Mouse (Mus musculus): ENCODE measurements around the gene Rcl1. TPM values are rescaled to one million over a fixed set of nuclear protein-coding genes. Genes with fewer than 3 reads are reported as not detected.

The Rcl1 gene
- polyA plus RNA-seq, 2 experiments, result 31.4 to 52.1 TPM

DNA sequence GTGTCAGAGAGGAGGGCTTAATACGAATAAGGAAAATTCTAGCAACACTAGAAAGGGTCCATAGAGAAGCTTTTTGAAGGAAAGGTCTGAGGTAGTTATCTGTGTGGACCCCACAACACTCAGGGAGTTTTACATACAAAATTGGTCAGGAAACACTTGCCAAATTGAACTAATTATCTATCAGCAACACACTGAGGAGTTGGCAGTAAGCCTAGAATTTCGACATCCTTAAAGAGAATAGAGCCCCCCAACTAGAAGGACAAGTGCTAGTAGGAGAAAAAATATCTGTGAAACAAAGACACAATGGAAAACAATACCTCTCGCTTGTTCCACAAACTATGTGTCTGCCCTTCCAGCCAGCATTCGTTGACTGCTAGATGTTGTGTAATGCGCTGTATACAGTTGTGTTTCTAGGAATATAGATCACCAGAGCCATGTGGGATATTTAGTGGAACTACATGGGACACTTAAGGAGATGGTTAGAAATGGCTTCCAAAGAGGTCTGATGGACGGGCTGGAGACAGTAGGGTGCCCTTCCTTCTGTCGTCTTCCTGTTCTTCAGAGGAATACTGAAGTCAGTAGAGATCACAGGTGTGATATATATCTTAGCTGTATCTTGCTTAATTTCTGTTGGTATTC is 63.5 kb downstream of the Rcl1 start:
- TF ChIP-seq EP300 (IDR thresholded peaks at IDR 0.05; ENCODE audit: low read depth), result no peak

DNA sequence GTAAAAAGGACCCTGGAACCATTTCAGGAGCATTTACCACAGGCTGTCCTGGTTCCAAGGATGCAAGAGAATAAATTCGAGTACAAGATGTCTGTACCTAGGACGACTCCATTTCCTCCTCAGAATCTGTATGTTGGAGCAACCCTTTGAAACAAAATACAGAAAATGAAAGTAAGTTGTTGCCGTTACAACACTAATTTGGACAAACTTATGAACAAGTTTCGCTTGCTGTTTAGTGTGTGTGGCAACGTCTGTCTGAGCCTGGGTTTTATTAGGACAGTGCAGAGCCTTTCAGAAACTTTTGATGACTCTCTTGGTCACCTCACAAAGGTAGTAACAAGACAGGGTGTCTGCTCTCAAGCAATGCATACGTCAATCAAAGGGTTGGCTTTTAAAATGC is 66.8 kb downstream of the Rcl1 start:
- WGBS (ENCODE audit: insufficient replicate concordance), result 68% methylated on average over 6 of the region's 6 CpGs
- H3K9me3 ChIP-seq (ENCODE audit: control insufficient read depth, low read length), result no peaks in the 10 kb centered on the region
- ATAC-seq (ENCODE audit: insufficient read depth) (no peak), DNase-seq (ENCODE audit: low read depth in 3 of 3, low spot score in 3 of 3) (no peak)
- H3K27ac ChIP-seq, result no peak overlapping the region
- no peak for TF ChIP-seq CTCF (IDR thresholded peaks at IDR 0.05; ENCODE audit: low read depth)
- no peak for TF ChIP-seq EP300 (IDR thresholded peaks at IDR 0.05; ENCODE audit: low read depth)
- H3K36me3 ChIP-seq (replicated peaks; ENCODE audit: control insufficient read depth, insufficient read depth, low read depth), result no peaks in the 10 kb centered on the region
- no peak overlapping the region for H3K4me2 ChIP-seq (ENCODE audit: low read depth)
- H3K4me3 ChIP-seq (ENCODE audit: insufficient read depth in 1 of 2, low read depth in 2 of 2, low read length in 2 of 2), result no peak overlapping the region
- H3K4me1 ChIP-seq (replicated peaks; ENCODE audit: control insufficient read depth in 2 of 2, insufficient read depth in 2 of 2, low read length in 1 of 2), result no peaks in the 10 kb centered on the region
- no peaks in the 10 kb centered on the region for H3K27me3 ChIP-seq (ENCODE audit: control insufficient read depth, insufficient read depth, low read length)
- no peak overlapping the region for H3K9ac ChIP-seq (replicated peaks)

More for the DNA sequence above, 63.5 kb downstream of the Rcl1 start:
- Histone ChIP-seq H3K4me1 (replicated peaks; ENCODE audit: control insufficient read depth in 2 of 2, insufficient read depth in 2 of 2, low read length in 1 of 2) (no peaks in the 10 kb centered on the region), H3K27me3 (ENCODE audit: control insufficient read depth, insufficient read depth, low read length) (no peaks in the 10 kb centered on the region), H3K4me3 (ENCODE audit: insufficient read depth in 1 of 2, low read depth in 2 of 2, low read length in 2 of 2) (no peak overlapping the region), H3K9me3 (ENCODE audit: control insufficient read depth, low read length) (no peaks in the 10 kb centered on the region), H3K27ac (no peak overlapping the region), H3K9ac (replicated peaks) (no peak overlapping the region), H3K4me2 (ENCODE audit: low read depth) (no peak overlapping the region), H3K36me3 (replicated peaks; ENCODE audit: control insufficient read depth, insufficient read depth, low read depth) (no peaks in the 10 kb centered on the region)
- 57% methylated on average over 7 of the region's 7 CpGs for WGBS (ENCODE audit: insufficient replicate concordance)
- ATAC-seq (ENCODE audit: insufficient read depth), result no peak
- no peak for DNase-seq (ENCODE audit: low read depth in 3 of 3, low spot score in 3 of 3)

GRCm38 (mm10) chr19:29180336-29180735 is 79.2 kb downstream of the Rcl1 start:
- WGBS (ENCODE audit: insufficient replicate concordance), result 42% methylated on average over 4 of the region's 4 CpGs
- no peak overlapping the region for H3K9ac ChIP-seq (replicated peaks)
- no peaks in the 10 kb centered on the region; a peak in 2 of 4 replicates for H3K4me1 ChIP-seq (replicated peaks; ENCODE audit: control insufficient read depth in 2 of 2, insufficient read depth in 2 of 2, low read length in 1 of 2)
- no peaks in the 10 kb centered on the region for H3K9me3 ChIP-seq (ENCODE audit: control insufficient read depth, low read length)
- H3K27me3 ChIP-seq (ENCODE audit: control insufficient read depth, insufficient read depth, low read length), result no peaks in the 10 kb centered on the region
- DNase-seq (ENCODE audit: low read depth in 3 of 3, low spot score in 3 of 3) (no peak), ATAC-seq (ENCODE audit: insufficient read depth) (no peak)
- TF ChIP-seq EP300 (IDR thresholded peaks at IDR 0.05; ENCODE audit: low read depth) (no peak), CTCF (IDR thresholded peaks at IDR 0.05; ENCODE audit: low read depth) (no peak)
- H3K27ac ChIP-seq, result no peak overlapping the region
- H3K4me2 ChIP-seq (ENCODE audit: low read depth), result no peak overlapping the region
- H3K36me3 ChIP-seq (replicated peaks; ENCODE audit: control insufficient read depth, insufficient read depth, low read depth), result no peaks in the 10 kb centered on the region
- no peak overlapping the region for H3K4me3 ChIP-seq (ENCODE audit: insufficient read depth in 1 of 2, low read depth in 2 of 2, low read length in 2 of 2)

DNA sequence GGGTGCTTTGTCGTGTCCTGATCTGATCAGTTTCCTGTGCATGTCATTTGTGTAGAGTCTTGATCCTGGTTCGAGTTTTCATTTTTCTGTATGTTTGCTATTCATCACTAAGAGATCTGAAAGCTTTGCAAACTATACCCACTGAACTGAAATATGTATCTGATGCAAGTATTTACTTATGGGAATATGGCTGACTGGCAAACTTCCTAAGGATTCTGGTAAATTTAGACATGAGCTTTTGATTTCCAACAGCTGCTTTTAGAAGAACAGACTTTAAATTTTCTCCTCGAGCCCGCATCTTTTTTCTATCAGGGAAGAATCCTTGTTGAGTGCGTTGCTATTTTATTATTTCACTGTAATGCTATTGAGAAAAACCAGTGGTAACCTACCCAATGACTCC is 81.0 kb downstream of the Rcl1 start:
- WGBS (ENCODE audit: insufficient replicate concordance), result 70% methylated on average over 5 of the region's 5 CpGs
- no peak for TF ChIP-seq CTCF (IDR thresholded peaks at IDR 0.05; ENCODE audit: low read depth)
- no peak for TF ChIP-seq EP300 (IDR thresholded peaks at IDR 0.05; ENCODE audit: low read depth)
- Histone ChIP-seq H3K27ac (no peak overlapping the region), H3K27me3 (ENCODE audit: control insufficient read depth, insufficient read depth, low read length) (no peaks in the 10 kb centered on the region), H3K9me3 (ENCODE audit: control insufficient read depth, low read length) (no peaks in the 10 kb centered on the region), H3K36me3 (replicated peaks; ENCODE audit: control insufficient read depth, insufficient read depth, low read depth) (no peaks in the 10 kb centered on the region), H3K4me3 (ENCODE audit: insufficient read depth in 1 of 2, low read depth in 2 of 2, low read length in 2 of 2) (no peak overlapping the region), H3K4me2 (ENCODE audit: low read depth) (no peak overlapping the region), H3K4me1 (replicated peaks; ENCODE audit: control insufficient read depth in 2 of 2, insufficient read depth in 2 of 2, low read length in 1 of 2) (peaks cover 6 to 17% of the 10 kb centered on the region in 2 experiments), H3K9ac (replicated peaks) (no peak overlapping the region)
- ATAC-seq (ENCODE audit: insufficient read depth) (no peak), DNase-seq (ENCODE audit: low read depth in 3 of 3, low spot score in 3 of 3) (no peak)

DNA sequence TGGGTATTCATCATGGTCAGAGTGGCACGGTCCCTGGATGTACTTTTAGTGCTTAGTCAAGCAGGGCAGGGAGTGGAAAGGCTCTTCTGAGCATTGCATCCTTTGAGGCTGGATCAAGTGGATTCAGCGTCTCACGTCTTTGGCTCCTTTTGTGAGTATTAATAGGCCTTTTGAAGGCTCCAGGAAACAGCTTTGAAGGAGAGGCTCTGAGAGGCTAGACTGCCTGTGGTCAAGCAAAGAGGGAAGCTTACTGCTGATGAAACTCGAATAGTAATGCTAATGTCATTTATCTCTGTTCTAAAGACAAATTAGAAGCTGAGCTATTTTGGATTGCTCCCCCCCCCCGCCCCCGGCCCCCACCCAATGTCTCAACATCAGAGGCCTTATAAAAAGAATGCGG is 83.9 kb downstream of the Rcl1 start:
- peaks cover 6 to 20% of the 10 kb centered on the region in 2 experiments for H3K4me1 ChIP-seq (replicated peaks; ENCODE audit: control insufficient read depth in 2 of 2, insufficient read depth in 2 of 2, low read length in 1 of 2)
- H3K9me3 ChIP-seq (ENCODE audit: control insufficient read depth, low read length), result no peaks in the 10 kb centered on the region
- no peak for DNase-seq (ENCODE audit: low read depth in 3 of 3, low spot score in 3 of 3)
- no peaks in the 10 kb centered on the region for H3K36me3 ChIP-seq (replicated peaks; ENCODE audit: control insufficient read depth, insufficient read depth, low read depth)
- 41% methylated on average over 7 of the region's 7 CpGs for WGBS (ENCODE audit: insufficient replicate concordance)
- H3K9ac ChIP-seq (replicated peaks), result no peak overlapping the region
- TF ChIP-seq EP300 (IDR thresholded peaks at IDR 0.05; ENCODE audit: low read depth) (no peak), CTCF (IDR thresholded peaks at IDR 0.05; ENCODE audit: low read depth) (no peak)
- no peak overlapping the region for H3K4me3 ChIP-seq (ENCODE audit: insufficient read depth in 1 of 2, low read depth in 2 of 2, low read length in 2 of 2)
- ATAC-seq (ENCODE audit: insufficient read depth), result no peak
- no peaks in the 10 kb centered on the region for H3K27me3 ChIP-seq (ENCODE audit: control insufficient read depth, insufficient read depth, low read length)
- H3K27ac ChIP-seq, result no peak overlapping the region
- no peak overlapping the region for H3K4me2 ChIP-seq (ENCODE audit: low read depth)

All from liver, embryonic 14.5 days (tissue).